ENCODE assay signal across 8 mouse cellular contexts in the genomic region with DNA sequence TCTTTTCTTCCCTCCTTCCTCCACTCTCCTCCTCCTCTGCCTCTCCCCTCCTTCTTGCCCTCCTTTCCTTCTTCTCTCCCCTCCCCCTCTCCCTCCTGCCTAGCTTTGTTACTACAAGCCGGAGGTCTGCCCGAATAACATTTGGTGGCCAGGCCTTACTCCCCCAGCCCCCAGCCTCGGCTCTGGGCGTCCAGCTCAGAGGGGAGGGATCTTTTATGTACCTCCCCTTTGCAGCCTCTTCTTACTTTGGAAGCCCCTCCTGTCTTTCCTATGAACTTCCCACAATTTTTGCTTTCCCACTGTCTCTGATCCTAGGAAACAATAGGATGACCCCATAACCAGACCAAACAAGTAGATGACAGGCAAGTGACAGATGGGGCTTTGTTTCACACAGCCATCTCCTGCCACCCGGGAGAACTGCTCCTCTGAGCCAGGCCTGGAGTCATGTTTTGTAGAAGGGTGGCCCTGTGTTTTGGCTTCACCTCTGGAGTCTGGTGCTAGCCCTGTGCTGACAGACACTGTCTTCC. TPM values are rescaled to one million over a fixed set of nuclear protein-coding genes. Genes with fewer than 3 reads are reported as not detected.
A peak's percentile ranks its signal among the peaks of the same experiment; 100 is the strongest.
DNase-seq lines count a peak whose midpoint lies in the region; ATAC-seq and TF ChIP-seq lines count a peak whose summit lies in the region.

No protein-coding gene starts in this region.

- H3K4me2 ChIP-seq in intestine, embryonic 16.5 days (ENCODE audit: low read depth, low read length), result no peak overlapping the region
- H3K4me2 ChIP-seq in neural tube, embryonic 15.5 days, result no peak overlapping the region

- no peak overlapping the region for H3K4me3 ChIP-seq in liver, adult 2 months (ENCODE audit: insufficient read depth, low read depth, low read length)
- H3K4me3 ChIP-seq in intestine, embryonic 16.5 days (ENCODE audit: low read length), result no peak overlapping the region
- H3K4me3 ChIP-seq in neural tube, embryonic 15.5 days (replicated peaks), result no peak overlapping the region

- H3K79me2 ChIP-seq in liver, adult 2 months (ENCODE audit: control insufficient read depth, insufficient read depth, low read length), result peaks cover 29% of the 10 kb centered on the region

- no peaks in the 10 kb centered on the region for H3K27me3 ChIP-seq in liver, adult 2 months (ENCODE audit: control insufficient read depth, insufficient read depth, low read length)
- H3K27me3 ChIP-seq in intestine, embryonic 16.5 days (replicated peaks; ENCODE audit: control insufficient read depth, insufficient read depth, low read length), result no peaks in the 10 kb centered on the region
- no peaks in the 10 kb centered on the region for H3K27me3 ChIP-seq in neural tube, embryonic 15.5 days (replicated peaks)

- peak overlapping the region; percentile 50 for H3K9ac ChIP-seq in liver, adult 2 months (ENCODE audit: low read depth, low read length)
- peak overlapping the region; percentile 41 for H3K9ac ChIP-seq in intestine, embryonic 16.5 days (ENCODE audit: low read depth, low read length)
- no peak overlapping the region for H3K9ac ChIP-seq in neural tube, embryonic 15.5 days (replicated peaks)

- peak; percentile 6; the same call in 1 of the 2 replicates for ATAC-seq in intestine, embryonic 16.5 days
- ATAC-seq in neural tube, embryonic 15.5 days (ENCODE audit: low FRiP score), result no peak

- DNase-seq in liver, adult 2 months (ENCODE audit: extremely low read depth, low read depth, low spot score), result no peak
- DNase-seq in liver, result no peak
- DNase-seq in embryo, embryonic 9.5 days (ENCODE audit: extremely low spot score), result peak; percentile 76
- DNase-seq in frontal cortex, postnatal 36 days (ENCODE audit: low spot score in 2 of 2), result no peak
- DNase-seq in ovary, adult 18-20 months (ENCODE audit: low spot score), result no peak
- DNase-seq in kidney, postnatal 10 days, result no peak

- peaks cover 3% of the 10 kb centered on the region; the same call in 1 of the 2 replicates for H3K36me3 ChIP-seq in liver, adult 2 months (ENCODE audit: control insufficient read depth, insufficient read depth, low read length)
- H3K36me3 ChIP-seq in intestine, embryonic 16.5 days (ENCODE audit: control insufficient read depth, insufficient read depth, low read length), result no peaks in the 10 kb centered on the region
- peaks cover 9% of the 10 kb centered on the region; the same call in 1 of the 2 replicates for H3K36me3 ChIP-seq in neural tube, embryonic 15.5 days

- WGBS in liver, adult 2 months, result 54% methylated on average over 5 of the region's 5 CpGs
- WGBS in intestine, embryonic 16.5 days, result 7% methylated on average over 5 of the region's 5 CpGs
- 3% methylated on average over 5 of the region's 5 CpGs for WGBS in neural tube, embryonic 15.5 days

- H3K4me1 ChIP-seq in liver, adult 2 months (ENCODE audit: control insufficient read depth, insufficient read depth, low read length), result peaks cover 55% of the 10 kb centered on the region
- peaks cover 29% of the 10 kb centered on the region for H3K4me1 ChIP-seq in intestine, embryonic 16.5 days (ENCODE audit: control insufficient read depth, insufficient read depth, low read length)
- peaks cover 34% of the 10 kb centered on the region for H3K4me1 ChIP-seq in neural tube, embryonic 15.5 days

- H3K9me3 ChIP-seq in intestine, embryonic 16.5 days (ENCODE audit: control insufficient read depth, low read length), result no peaks in the 10 kb centered on the region
- no peaks in the 10 kb centered on the region for H3K9me3 ChIP-seq in neural tube, embryonic 15.5 days (replicated peaks)

- H3K27ac ChIP-seq in liver, adult 2 months (replicated peaks; ENCODE audit: insufficient read depth, low read depth, low read length), result peak overlapping the region; percentile 86
- peak overlapping the region; percentile 81 for H3K27ac ChIP-seq in intestine, embryonic 16.5 days (ENCODE audit: low read length)
- H3K27ac ChIP-seq in neural tube, embryonic 15.5 days (replicated peaks), result peak overlapping the region; percentile 51

- TF ChIP-seq POLR2A in liver, adult 2 months (IDR thresholded peaks at IDR 0.05; ENCODE audit: extremely low read depth, insufficient read depth, low read length), result no peak

- no peak for TF ChIP-seq CTCF in liver, adult 2 months (IDR thresholded peaks at IDR 0.05; ENCODE audit: low read depth, low read length)

RNA-seq across cellular contexts. Expression of gene Slc6a6, which starts 29.6 kb away (rescaled TPM):
- total RNA-seq in liver, adult 2 months (2014; rRNA removed), result 34.8 and 66.5 TPM in 2 replicates
- 89.0 and 96.5 TPM in 2 replicates for polyA plus RNA-seq in liver, adult 2 months (2012; rRNA removed)
- 103 and 104 TPM in 2 replicates for polyA plus RNA-seq in intestine, embryonic 16.5 days (2015; fragmentation: Nextera tagmentation; extraction: Ambion mirVana)
- polyA plus RNA-seq in neural tube, embryonic 15.5 days (2015; fragmentation: Nextera tagmentation; extraction: Ambion mirVana), result 89.5 and 102 TPM in 2 replicates
